Mouse (Mus musculus) heart, adult 18-20 months (tissue): Measurements from ENCODE around the gene Wdfy3. TPM values are rescaled to one million over a fixed set of nuclear protein-coding genes. Genes with fewer than 3 reads are reported as not detected.
A peak's percentile ranks its signal among the peaks of the same experiment; 100 is the strongest.

Experiments
- DNase-seq, 2 experiments: peaks; one replicate each; pipeline ENCODE4 v3.0.0; 2021 to 2022; ENCODE audit warnings: mixed read lengths in 1 of 2
- total RNA-seq, 2 experiments: library from RNA; stranded (reverse); gene quantifications; 2 replicates each; pipeline ENCODE4 v1.2.3; 2021

Wdfy3 gene
- total RNA-seq, 2 experiments from 2014 or later = 27.1 to 30.2 TPM

DNA sequence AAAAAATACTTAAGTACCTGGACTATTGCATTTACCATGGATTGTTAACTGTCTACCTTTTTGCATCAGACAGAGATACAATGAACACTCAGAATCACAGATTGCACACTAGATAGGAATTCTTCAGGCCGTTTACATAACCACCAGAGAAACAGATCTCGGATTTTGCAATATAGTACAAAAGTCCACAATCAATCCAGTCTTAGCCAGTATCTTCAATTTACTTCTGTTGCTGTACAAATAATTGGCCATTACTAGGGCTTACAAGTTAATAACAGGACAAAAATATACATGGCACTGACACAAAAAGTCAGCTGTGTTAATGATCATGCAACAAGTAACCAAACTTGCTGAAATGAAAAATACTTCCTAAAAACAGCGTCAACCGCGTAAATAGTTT is 236.7 kb downstream of the Wdfy3 start:
- no peak for DNase-seq

DNA sequence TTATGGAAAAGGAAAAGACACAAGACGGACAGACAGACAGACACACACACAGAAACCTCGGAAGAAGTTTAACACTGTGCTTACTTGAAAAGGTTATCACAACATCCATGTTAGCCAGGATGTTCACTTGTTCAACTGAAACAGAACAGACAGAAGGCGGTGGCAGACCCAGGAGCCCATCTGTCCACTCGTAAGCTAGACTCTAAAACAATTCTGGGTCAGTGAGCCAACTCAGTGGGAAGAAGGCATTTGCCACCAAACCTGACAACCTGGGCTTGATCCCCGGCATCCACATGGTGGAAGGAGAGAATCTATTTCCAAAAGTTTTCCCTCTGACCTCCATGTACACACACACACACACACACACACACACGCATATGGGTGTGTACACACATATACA is 237.7 kb downstream of the Wdfy3 start:
- no peak for DNase-seq

DNA sequence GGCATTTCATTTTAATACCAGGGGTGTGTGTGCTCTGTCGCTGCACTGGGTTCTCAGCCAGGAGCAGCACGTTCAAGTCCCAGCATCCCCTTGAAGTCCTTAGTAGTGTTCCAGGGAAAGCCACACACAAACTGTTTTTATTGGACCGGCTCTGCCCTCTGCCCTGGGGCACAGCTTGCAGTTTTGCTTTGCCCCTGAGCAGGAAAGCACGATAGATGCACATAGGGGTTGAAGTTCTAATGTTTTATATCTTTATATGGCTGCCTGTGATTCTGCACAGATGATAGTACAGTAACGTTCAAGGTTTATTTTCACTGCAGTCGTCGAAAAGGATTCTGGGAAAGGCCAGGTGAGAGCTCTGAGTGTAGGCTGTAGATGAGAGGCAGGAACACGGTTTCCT is 239.5 kb downstream of the Wdfy3 start:
- no peak for DNase-seq

DNA sequence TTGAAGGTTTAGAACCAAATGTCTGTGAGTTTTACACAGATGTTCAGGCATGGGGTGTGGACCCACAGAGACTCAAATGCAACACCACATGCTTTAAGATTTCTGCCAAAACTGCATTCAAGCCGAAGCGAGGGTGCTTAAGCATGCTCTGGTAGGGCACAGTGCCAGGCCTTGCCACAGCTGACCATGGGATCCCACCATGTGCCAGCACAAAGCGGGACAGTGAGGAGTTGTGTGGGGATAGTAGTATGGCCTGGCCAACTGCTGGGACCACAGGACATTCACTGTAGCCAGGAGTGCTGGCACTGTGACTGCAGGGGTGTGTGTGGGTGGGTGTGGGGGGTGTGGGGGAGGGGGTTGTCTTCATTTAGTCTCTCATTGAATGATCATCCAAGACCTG is 240.8 kb downstream of the Wdfy3 start:
- DNase-seq = no peak

DNA sequence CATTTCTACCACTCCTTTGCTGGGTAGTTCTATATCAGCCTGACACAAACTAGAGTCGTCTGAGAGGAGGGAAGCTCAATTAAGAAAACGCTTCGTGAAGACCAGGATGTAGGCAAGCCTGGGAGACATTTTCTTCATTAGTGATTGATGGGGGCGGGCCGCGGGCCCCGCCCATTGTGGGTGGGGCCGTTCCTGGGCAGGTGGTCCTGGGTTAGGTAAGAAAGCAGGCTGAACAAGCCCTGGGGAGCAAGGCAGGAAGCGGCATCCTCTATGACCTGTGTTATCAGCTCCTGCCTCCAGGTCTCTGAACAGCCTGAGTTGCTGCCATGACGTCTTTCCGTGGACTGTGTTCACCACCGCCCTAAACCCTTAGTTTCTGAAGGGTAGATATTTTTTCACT is 242.2 kb downstream of the Wdfy3 start:
- DNase-seq = no peak

DNA sequence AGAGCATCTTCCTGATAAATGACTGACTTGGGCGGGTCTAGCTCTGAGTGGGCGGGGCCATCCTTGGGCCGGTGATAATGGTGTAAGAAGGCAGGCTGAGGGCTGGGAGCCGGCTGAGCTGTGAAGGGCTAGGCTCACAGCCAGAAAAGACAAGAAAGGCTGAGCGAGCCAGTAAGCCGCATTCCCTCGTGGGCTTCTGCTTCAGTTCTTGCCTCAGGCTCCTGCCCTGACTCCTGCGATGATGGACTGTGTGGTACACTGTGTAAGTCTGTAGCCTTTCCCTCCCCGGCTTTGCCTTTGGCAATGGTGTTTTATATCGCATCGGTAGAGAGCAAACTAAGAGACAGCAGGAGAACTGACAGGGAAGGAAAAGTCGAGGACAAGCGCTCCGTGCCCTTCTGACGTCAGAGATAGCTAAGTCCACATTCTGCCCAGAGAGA is 243.2 kb downstream of the Wdfy3 start:
- DNase-seq = peak; percentile 46 to 57

DNA sequence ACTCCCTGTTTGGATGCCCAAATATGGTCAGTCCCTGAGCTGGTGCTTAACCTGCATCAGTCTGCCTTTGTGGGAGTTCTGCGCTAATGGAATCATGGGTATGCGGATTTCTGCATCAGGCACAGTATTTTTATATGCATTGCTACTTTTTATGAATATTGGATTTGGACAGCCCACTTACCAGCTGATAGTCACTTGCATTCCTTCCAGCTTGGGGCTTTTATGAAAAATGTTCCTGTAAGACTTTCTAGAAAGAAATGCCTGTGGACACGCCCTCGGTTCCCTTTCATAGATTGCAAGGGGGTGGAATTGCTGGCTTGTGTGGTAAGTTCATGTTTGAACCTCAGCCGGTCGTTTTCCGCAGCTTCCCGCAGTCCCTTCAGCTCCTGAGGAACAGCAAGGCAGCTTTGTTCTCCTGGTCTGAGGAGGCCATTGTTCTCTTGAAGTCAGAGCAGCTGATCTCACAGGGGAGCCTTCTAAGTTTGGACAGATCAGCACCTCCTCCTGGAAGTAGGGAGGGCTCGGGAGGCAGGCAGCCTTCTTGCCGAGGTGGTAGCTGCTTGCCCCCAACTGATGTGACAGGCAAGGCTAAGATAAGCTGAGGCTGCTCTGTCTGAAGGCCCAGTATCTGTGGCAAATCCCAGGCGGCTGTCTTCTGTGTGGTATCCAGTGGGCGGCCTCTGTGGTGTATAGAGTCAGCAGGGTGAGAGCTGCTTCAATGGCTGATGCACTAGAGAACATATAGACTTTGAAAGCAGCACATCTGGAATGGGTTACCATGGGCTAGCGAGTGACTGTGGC is 244.4 kb downstream of the Wdfy3 start:
- no peak for DNase-seq

DNA sequence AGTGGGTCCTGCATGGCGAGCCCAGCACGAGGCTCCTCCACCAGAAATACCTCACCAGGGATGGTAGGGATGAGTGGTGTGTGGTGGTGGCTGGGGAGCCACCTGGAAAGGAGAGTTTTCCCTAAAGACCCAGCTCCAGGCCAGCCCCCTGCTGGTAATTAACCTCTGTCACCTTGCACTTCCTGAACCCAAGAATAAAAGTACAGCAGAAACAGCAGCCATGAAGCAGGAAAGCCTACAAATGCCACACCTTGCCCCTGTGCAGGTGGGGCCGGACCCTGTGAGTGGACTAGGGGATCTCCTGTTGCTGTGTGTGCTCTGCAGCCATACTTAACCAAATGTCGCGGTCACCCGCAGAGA is 247.4 kb downstream of the Wdfy3 start:
- no peak for DNase-seq

DNA sequence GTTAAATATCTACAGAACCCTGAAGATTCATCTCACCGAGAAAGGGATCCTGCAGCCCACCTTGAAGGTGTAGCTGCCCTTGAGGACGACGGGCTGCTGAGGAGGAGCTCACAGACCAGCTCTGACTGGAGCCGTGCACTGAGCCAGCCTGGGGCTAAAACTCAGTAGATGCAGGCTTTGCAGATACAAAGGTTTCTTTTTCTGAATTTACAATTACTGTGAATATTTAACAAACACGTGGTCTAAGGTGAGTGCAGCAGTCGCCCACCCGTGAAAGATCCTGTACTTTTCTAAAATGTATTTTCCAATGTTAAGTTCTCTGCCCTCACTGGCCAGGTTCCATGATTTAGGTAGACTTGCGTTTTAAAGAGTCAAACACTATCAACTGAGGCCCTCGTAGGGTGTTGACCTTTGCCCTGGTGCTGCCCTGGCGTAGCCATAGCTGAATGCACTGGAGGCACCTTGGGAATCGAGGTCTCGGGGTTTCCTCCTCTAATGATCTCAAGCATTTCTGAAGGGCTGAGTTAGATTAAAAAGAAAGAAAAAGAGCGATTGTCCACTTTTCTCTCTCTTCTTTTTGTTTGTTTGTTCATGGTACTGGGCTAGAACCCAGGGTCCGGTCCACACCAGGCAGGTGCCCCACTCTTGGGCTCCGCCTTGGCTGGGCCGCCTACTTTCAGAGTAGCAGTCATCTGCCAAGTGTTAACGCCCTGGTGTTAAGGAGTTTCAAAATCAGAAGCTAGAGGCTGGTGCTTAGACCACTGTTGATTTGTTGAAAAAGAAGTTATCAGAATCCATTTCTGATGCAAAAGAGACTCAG is 248.0 kb downstream of the Wdfy3 start:
- DNase-seq = no peak

DNA sequence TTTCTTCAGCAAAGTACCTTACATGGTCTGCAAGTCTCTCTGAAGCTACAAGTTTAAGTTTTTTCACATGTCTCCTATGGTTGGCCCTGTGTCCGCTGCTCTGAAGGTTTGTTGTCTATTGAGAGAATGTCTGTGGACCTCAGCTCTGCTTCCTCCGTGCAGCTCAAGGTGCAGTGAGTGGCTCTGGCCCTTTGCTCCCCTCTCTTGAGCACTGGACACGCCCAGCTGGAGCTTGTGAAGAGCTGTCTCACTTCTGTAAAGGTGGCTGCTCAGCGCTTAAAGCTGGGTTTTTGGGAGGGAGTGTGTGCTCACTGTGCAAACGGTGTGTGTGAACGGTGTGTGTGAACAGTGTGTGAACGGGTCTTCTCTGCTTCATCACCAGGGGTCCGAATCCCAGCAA is 248.7 kb downstream of the Wdfy3 start:
- no peak for DNase-seq

DNA sequence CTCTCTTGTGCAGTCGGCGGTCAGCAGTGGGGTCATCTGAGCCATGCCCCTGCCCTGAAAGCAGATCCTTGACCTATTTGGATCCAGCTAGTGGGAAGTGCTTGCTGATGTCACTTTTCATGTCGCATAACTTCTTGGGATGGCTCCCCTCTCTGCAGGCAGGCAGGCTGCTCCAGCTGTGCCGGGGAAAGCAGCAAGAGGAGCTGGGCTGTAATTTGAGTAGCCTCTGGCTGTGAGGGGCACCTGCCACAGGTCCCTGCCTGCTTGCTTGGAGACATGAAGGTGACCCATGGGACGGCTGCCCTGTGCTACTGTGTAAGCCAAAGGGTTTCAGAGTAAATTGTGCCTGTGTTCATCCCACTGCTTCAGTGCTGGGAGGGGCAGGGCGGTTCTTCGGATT is 249.9 kb downstream of the Wdfy3 start:
- no peak for DNase-seq

DNA sequence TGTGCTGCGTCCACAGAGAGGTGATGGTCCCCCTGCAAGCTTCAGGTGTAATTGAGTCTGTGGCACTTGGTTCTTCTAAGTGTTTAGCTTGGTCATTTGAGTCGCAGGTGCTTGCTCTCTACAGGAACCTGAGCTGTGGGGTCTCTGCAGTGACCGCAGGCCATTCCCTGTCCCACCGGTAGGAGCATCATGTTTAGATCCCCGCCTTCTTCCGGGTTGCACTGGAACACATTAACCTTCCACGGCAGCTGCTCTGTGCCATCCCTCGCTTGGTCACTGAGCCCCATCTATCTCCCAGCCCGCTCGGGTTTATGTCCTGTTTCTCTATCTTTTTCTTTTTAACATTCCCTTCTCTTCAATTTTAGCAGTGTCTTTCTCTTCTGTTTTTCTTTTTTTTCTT is 250.5 kb downstream of the Wdfy3 start:
- DNase-seq = no peak

DNA sequence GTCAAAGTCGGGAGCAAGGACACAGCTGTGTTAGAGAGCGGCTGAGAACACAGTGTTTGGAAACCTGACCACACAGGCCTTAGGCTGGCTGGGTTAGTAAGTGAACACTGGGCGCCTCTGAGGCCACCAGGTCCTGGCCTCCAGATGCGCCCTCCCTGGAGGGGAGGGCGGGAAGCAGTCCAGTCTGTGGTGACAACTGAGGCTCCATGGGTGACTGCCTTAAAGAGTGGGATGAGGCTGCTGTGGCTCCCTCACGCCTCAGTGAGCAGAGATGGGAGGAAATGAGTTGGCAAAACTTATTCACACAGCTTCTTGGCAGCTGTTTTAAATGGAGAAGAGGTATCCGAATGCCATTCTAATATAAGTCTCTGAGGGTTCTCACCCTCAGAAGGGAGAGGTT is 252.9 kb downstream of the Wdfy3 start:
- DNase-seq = no peak

DNA sequence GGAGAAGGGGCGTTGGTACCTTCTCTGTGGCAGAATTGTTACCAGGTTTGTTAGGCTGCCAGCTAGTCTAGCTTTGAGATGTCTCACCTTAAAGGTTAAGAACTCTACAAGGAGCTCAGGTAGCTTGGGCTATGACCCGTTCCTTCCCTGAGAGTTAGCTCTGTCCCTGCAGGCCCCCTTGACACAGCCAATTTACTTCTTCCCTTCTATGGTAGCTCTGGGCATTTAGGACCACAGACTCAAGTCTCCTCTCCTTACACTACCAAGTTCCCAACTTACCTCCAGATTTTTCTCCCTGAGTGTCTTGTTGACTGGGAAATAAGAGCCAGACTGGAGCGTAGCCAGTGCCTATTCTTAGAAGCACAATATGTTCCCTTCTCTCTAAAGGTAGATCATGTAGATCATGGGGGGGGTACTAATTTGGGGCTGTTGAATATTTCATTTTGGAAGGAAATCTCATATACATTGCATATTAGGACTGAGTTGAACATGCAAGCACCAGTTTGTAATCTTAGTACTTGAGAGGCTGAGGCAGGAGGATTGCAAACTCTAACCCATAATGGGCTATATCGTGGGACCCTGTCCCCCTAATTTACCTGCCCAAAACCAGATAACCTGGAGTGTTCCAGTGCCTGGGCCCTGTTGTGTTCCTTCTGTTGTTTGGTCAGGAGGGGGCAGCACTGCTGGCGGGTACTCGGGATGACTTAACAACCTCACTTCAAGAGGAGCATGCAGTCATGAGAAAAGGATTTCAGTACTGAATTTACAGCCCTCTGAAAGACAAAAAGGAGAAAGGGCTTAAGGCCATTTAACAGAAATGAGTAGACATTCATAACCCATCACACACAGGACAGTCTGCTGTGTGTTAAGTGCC is 258.2 kb downstream of the Wdfy3 start:
- DNase-seq = peak; percentile 15 to 23

DNA sequence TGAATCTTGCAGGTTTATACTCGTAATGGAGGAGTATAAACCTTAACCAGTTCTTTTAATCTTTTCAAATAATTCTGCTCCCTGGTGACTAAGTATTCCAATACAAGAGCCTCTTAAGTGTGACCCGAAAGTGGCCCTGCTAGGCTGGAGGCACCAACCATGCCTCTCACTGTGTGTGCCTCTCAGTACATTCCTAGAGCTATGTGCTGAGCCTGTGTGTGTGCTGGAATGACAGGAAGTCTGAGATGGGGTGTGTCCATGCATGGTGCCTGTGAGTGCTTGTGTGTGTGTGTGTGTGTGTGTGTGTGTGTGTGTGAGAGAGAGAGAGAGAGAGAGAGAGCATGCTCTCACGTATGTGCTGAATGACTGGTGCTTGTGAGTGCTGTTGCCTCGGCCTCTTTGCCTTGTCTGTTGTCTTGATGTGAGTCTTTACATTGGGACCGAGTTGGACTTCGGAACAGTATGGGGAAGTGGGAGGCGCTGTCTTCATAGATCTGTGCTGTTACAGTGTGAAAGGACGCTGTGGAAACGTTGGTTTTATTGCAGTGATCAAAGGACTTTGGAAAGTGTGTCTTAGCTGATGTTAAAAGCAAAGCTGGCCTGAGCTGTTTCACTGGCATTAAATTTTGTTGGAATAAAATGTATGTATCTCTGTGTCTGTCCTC is 267.2 kb downstream of the Wdfy3 start:
- DNase-seq = no peak

DNA sequence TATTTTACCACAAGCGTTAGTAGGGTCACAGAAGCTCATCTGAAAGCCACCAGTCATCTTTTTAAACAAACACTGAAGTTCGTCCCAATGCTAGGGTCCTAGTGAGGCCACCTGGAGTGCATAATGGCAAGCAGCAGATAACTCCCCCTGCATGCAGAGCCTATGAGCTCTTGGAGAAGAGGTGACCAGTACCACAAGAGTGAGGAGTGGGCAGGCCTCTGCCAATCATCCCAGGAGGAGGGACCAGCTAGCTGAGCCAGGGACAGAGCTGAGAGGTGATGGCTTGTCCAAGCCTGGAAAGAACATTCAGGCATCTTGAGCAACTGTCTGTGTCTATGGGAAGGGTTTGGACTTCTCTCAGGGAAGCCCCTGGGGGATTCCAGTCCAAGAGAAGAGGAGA is 267.8 kb downstream of the Wdfy3 start:
- DNase-seq = no peak

DNA sequence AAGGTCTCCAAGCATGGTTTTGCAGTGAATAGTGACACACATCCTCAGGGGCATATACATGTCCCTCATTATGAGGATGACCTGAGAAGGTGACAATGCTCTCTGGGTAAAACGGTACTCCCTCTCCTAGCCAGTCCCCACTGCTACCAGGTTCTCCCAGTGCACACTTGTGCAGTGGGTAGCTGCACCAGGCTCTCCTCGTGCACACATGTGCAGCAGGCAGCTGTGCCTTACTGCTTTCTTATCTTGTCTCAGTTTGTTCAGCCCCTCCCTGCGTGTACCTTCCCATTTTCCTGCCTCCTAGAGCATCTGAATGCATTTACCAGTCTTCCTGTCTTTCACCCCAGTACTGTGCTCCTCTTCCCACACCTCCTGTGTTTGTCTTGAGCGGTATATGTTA is 277.1 kb downstream of the Wdfy3 start:
- DNase-seq = no peak

DNA sequence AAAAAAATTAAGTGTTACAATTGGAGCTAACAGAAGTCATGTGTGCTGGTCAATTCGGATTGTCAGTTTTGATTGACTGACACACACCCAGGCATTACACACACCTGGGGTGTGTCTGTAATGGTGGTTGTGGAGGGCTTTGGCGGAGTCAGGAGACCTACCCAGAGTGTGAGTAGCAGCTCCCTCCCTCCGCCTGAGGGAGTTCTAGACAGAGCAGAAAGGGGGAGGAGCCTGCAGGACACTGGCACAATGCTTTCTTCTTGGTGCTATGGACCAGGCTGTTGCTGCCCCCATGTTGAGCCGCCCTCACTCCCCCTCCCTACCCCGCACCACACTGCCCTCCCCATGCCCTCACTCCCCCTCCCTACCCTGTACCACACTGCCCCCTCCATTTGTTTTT is 279.2 kb downstream of the Wdfy3 start:
- no peak for DNase-seq

DNA sequence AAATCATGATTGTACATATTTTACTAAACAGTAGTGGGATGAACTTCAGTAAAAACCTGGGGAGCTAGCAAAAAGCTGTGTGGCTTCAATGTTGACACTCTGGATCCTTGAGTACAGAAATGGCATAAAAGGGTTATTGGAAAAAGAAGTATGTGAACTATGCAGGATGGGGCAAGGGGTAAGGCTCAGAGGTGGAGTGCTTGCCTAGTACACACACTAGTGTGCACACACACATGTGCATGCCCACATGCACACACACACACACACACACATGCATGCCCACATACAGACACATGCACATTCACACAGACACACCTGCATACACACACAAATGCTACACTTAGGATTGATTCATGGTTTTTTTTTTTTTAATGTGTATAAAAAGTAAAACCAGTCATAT is 280.0 kb downstream of the Wdfy3 start:
- no peak for DNase-seq

DNA sequence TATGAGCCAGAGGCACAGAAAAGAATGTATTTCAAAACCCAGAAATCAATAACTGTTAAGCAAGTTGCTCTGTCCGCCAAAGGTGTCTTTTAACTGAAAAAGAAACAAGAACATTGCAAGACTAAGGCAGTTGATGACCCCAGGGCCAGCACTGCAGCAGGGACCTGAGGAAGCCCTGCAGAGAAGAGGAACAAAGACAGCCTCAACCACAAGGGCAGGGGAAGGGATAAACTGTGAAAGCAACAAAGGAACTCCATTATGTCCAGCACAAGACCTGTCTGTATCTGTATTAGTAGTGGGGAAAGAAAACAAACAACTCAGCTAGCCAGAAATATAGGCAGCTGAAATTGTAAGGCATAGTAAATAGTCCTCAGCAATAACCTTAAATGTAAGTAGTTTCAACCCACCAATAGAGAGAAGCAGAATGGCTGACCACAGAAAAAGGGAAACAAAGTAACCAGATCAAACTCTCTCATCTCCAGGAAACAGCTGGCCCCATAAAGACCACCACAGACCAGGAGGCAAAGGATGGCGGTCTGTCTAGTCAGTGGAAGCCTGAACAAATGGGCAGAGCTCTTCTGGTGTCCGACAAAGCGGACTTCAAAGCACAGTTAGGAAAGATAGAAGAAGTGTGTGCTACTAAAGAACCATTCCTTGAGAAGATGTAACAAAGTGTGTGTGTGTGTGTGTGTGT is 283.7 kb downstream of the Wdfy3 start:
- DNase-seq = no peak

DNA sequence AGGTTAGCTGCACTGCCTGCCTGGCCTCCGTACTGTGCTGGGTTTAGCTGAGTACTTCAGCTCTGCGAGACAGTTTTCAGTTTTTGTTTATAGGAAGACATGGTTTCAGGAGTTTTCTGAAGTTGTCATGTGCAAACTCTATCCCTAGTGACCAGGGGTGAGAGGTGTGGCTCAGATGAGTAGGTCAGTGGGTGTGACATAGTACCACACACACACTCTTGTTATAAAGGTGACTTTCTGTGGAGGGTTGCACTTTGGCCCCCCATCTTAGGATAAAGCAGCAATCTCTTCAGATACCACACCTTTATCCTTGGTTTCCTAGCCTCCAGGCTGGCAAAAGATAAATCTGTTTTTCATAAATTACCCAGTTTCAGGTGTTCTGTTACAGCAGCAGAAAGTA is 284.9 kb downstream of the Wdfy3 start:
- no peak for DNase-seq

DNA sequence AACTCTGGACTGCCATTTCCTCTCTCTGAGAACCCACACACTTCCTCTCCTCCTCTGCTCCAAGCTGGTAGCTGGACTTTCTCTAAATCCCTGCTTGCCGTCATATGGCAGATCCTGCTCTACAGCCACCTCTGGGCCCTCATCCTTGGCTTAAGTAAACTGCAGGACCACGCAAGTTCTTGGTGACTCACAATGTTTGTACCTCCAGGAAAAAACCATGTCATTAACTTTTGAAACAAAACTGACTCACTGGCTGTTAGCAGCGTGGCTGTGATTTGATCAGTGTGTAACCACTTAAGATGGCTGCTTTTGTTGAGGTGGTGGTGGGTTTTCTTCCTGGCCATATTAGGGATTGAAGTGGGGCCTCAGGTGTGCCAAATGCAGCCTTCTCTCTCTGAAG is 285.4 kb downstream of the Wdfy3 start:
- DNase-seq = no peak
